Comparison of ENCODE assay signal across 16 mouse cellular contexts in the genomic region with DNA sequence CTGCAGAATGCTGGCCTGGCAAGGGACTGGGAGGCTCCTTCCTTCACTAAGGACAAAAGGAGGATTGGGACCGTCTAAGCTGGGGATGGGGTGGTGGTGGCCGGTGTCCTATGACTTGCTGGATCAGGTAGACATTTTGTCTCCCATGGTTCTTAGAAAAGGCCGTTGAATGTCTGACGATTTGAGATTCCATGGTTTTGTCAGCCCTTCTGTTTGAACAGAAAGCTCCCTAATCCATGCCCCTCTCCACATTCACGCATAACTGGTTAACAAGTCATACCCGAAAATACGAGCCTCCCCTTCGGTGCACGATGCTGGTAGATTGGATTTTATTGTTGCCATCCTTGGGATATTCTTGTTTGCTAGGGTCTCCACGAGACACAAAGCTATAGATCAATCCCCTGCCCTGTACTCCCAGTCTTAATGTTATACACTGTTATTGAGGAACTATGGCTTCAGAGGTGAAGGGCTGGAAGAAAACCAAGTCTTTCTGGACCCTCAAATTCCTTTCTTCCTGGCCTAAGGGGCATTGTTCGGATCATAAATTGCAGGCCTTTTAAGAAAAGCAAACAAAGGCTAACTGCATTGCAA. TPM values are rescaled to one million over a fixed set of nuclear protein-coding genes. Genes with fewer than 3 reads are reported as not detected.
A peak's percentile ranks its signal among the peaks of the same experiment; 100 is the strongest.
DNase-seq lines count a peak whose midpoint lies in the region; ATAC-seq and TF ChIP-seq lines count a peak whose summit lies in the region.
"Had no signal": no experiment of that assay in that cellular context is flagged by ENCODE, and none has a peak within 500 bp of the region (broad histone marks: within the 10 kb centered on the region; RNA-seq: fewer than 3 reads in every experiment).

No protein-coding gene starts in this region.

- peak; percentile 41 for DNase-seq in cerebellum, adult 11-12 months
- no peak for DNase-seq in cerebellum, postnatal 14 days
- no peak for DNase-seq in heart, postnatal 10 days
- DNase-seq in kidney, postnatal 0 days (ENCODE audit: low spot score) = peak; percentile 69
- no peak for DNase-seq in kidney, adult 8-10 months
- no peak for DNase-seq in ovary, postnatal 10 days (ENCODE audit: low spot score)
- DNase-seq: cerebellum, adult 2 months; layer of hippocampus, adult 9-11 months; spleen, adult 18-20 months; thymus, postnatal 36 days had no signal

- WGBS in heart, embryonic 14.5 days = 60% methylated on average over 11 of the region's 11 CpGs
- 32% methylated on average over 11 of the region's 11 CpGs for WGBS in kidney, postnatal 0 days
- 57% methylated on average over 11 of the region's 11 CpGs for WGBS in intestine, embryonic 15.5 days

- H3K4me3 ChIP-seq in heart, embryonic 14.5 days (ENCODE audit: control insufficient read depth in 1 of 2, insufficient read depth in 1 of 2, low read depth in 1 of 2, low read length in 2 of 2) = no peak overlapping the region
- H3K4me3 ChIP-seq in kidney, postnatal 0 days (replicated peaks; ENCODE audit: low read depth, low read length) = no peak overlapping the region
- H3K4me3 ChIP-seq in intestine, embryonic 15.5 days (replicated peaks) = no peak overlapping the region
- H3K4me3 ChIP-seq: liver, embryonic 15.5 days; neural tube, embryonic 13.5 days had no signal

- intact Hi-C loops in heart, postnatal 10 days (cut with DNase I) = no loop called here

- H3K4me1 ChIP-seq in heart, embryonic 14.5 days (ENCODE audit: control insufficient read depth in 2 of 2, insufficient read depth in 2 of 2, low read length in 2 of 2) = peaks cover 54 to 60% of the 10 kb centered on the region in 2 experiments
- peaks cover 20% of the 10 kb centered on the region; the same call in 1 of the 2 replicates for H3K4me1 ChIP-seq in kidney, postnatal 0 days (replicated peaks; ENCODE audit: insufficient read depth, low read length)
- H3K4me1 ChIP-seq in intestine, embryonic 15.5 days (replicated peaks) = peaks cover 14% of the 10 kb centered on the region

- peak overlapping the region; percentile 98 to 99 for H3K27ac ChIP-seq in heart, embryonic 14.5 days (replicated peaks in 1 of 2; ENCODE audit: control insufficient read depth in 1 of 2, insufficient read depth in 1 of 2, low read depth in 2 of 2, low read length in 2 of 2)
- peak overlapping the region; percentile 74 for H3K27ac ChIP-seq in kidney, postnatal 0 days
- H3K27ac ChIP-seq in intestine, embryonic 15.5 days = peak overlapping the region; percentile 46; the same call in 1 of the 2 replicates
- H3K27ac ChIP-seq: liver, embryonic 15.5 days; macrophage; neural tube, embryonic 13.5 days; stomach, postnatal 0 days had no signal

- no peaks in the 10 kb centered on the region for H3K36me3 ChIP-seq in heart, embryonic 14.5 days (ENCODE audit: control insufficient read depth, insufficient read depth, low read length)
- no peaks in the 10 kb centered on the region for H3K36me3 ChIP-seq in kidney, postnatal 0 days (ENCODE audit: insufficient read depth, low read length)
- H3K36me3 ChIP-seq in intestine, embryonic 15.5 days = no peaks in the 10 kb centered on the region
- H3K36me3 ChIP-seq: liver, embryonic 15.5 days; neural tube, embryonic 13.5 days had no signal

- no peaks in the 10 kb centered on the region for H3K27me3 ChIP-seq in heart, embryonic 14.5 days (ENCODE audit: control insufficient read depth, insufficient read depth, low read length)
- H3K27me3 ChIP-seq in kidney, postnatal 0 days (ENCODE audit: insufficient read depth, low read length) = no peaks in the 10 kb centered on the region
- no peaks in the 10 kb centered on the region for H3K27me3 ChIP-seq in intestine, embryonic 15.5 days (replicated peaks)
- H3K27me3 ChIP-seq: liver, embryonic 15.5 days; neural tube, embryonic 13.5 days had no signal

- H3K9ac ChIP-seq in heart, embryonic 14.5 days (ENCODE audit: low read length) = peak overlapping the region; percentile 59
- no peak overlapping the region for H3K9ac ChIP-seq in kidney, postnatal 0 days (ENCODE audit: low read depth, low read length)
- no peak overlapping the region for H3K9ac ChIP-seq in intestine, embryonic 15.5 days
- H3K9ac ChIP-seq: liver, embryonic 15.5 days; neural tube, embryonic 13.5 days had no signal

- no peak for ATAC-seq in heart, embryonic 14.5 days (ENCODE audit: insufficient number of reproducible peaks, insufficient read depth, low FRiP score, low read depth)
- ATAC-seq in kidney, postnatal 0 days (replicated peaks; ENCODE audit: low FRiP score, low read depth) = no peak
- ATAC-seq in intestine, embryonic 15.5 days = no peak

- peak overlapping the region; percentile 38 for H3K4me2 ChIP-seq in heart, embryonic 14.5 days (ENCODE audit: low read length)
- H3K4me2 ChIP-seq in kidney, postnatal 0 days (ENCODE audit: low read length) = no peak overlapping the region
- H3K4me2 ChIP-seq in intestine, embryonic 15.5 days (replicated peaks) = no peak overlapping the region
- H3K4me2 ChIP-seq: liver, embryonic 15.5 days; neural tube, embryonic 13.5 days had no signal

- no peak for TF ChIP-seq CTCF in kidney, postnatal 0 days (IDR thresholded peaks at IDR 0.05; ENCODE audit: low read depth)

- H3K9me3 ChIP-seq in heart, embryonic 14.5 days (ENCODE audit: control insufficient read depth, low read length) = no peaks in the 10 kb centered on the region
- H3K9me3 ChIP-seq in kidney, postnatal 0 days (replicated peaks; ENCODE audit: low read length) = no peaks in the 10 kb centered on the region
- H3K9me3 ChIP-seq in intestine, embryonic 15.5 days = no peaks in the 10 kb centered on the region
- H3K9me3 ChIP-seq: liver, embryonic 15.5 days; neural tube, embryonic 13.5 days had no signal

RNA-seq across cellular contexts. Expression of gene Mab21l3, which starts 43.7 kb away (rescaled TPM):
- 0.09 and 0.13 TPM in 2 replicates for polyA plus RNA-seq in heart, embryonic 14.5 days (2014; fragmentation: Nextera tagmentation; extraction: Ambion mirVana)
- under 1 TPM in 1 of 2 experiments, not detected in 1; 0.12 TPM for total RNA-seq in heart, postnatal 10 days (2021)
- polyA plus RNA-seq in kidney, postnatal 0 days (2015; fragmentation: Nextera tagmentation; extraction: Ambion mirVana) = 1.0 TPM in 2 replicates
- 5.8 and 6.4 TPM in 2 replicates for polyA plus RNA-seq in intestine, embryonic 15.5 days (2015; fragmentation: Nextera tagmentation; extraction: Ambion mirVana)
- polyA plus RNA-seq: liver, embryonic 15.5 days had no signal

Comparison
In these comparisons a context has a peak if more than half of its experiments do, and no peak if none do; other contexts are left out.
1. DNase-seq: peak in cerebellum, adult 11-12 months (single experiment) and kidney, postnatal 0 days (single experiment); none in cerebellum, postnatal 14 days (0 of 2), heart, postnatal 10 days (0 of 2), kidney, adult 8-10 months (0 of 2) and ovary, postnatal 10 days (single experiment).
2. H3K27ac ChIP-seq: peak in every context shown above with its lines; median percentile 98 in heart, embryonic 14.5 days; 74 in kidney, postnatal 0 days; 46 in intestine, embryonic 15.5 days.